Mouse (Mus musculus) olfactory bulb, adult 2 months (tissue): ENCODE results near the gene Dot1l.

Experiments
- CTCF ChIP-seq: fragments of 200-500 bp; IDR thresholded peaks from 2 replicates; pipeline ENCODE4 v1.5.1; 2012; ENCODE audit warnings: low read depth, mild to moderate bottlenecking, low read length, moderate library complexity; ENCODE audit not compliant: insufficient read depth
- POLR2A ChIP-seq: fragments of 200-500 bp; IDR thresholded peaks from 2 replicates; pipeline ENCODE4 v1.6.1; 2012; ENCODE audit warnings: mild to moderate bottlenecking, low read depth, low read length, moderate library complexity; ENCODE audit not compliant: insufficient read depth

DNA sequence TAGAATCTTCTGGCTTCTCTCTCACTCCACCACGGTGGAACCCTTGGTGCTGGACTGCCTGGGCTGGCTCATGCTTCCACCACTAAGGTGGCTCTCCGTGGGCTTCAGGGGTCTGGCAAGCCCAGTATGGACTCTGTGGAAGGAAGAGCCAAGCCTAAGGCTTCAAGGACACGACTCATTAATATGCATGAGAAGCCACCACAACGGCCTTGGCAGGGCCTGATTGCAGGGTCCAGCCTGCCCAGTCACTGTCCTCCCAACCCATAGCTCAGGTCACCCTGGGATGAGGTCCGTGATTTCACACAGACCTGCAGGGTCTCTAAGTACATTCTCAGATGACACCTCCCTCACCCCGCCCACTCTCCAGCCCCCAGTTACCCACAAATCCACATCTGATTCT lies 84.8 kb downstream of the Dot1l start:
- no peak for TF ChIP-seq CTCF
- TF ChIP-seq POLR2A, result no peak
